Mouse (Mus musculus) lung, embryonic 14.5 days (tissue): ENCODE data around the gene Babam1. TPM values are rescaled to one million over a fixed set of nuclear protein-coding genes. Genes with fewer than 3 reads are reported as not detected.
A peak's percentile ranks its signal among the peaks of the same experiment; 100 is the strongest.

Experiments
- ATAC-seq: fragments of 200-750 bp; cut with Nextera tagmentation; 2 replicates; pipeline ENCODE4 v1.8.0; 2017; ENCODE audit warnings: mild to moderate bottlenecking, moderate TSS enrichment, moderate library complexity; ENCODE audit not compliant: insufficient read depth
- DNase-seq: peaks from one replicate; pipeline ENCODE4 v3.0.0-alpha.2; 2015
- H3K27ac ChIP-seq: fragments of 300-500 bp; sonication (generic); 2 replicates; pipeline ENCODE4 v1.5.1; 2014; ENCODE audit warnings: low read depth, mild to moderate bottlenecking, moderate library complexity
- H3K27me3 ChIP-seq: fragments of 300-500 bp; sonication (generic); 2 replicates; pipeline ENCODE4 v1.6.1; 2014; ENCODE audit warnings: low read length, control low read depth; ENCODE audit not compliant: insufficient read depth
- H3K36me3 ChIP-seq: fragments of 300-500 bp; sonication (generic); 2 replicates; pipeline ENCODE4 v1.6.1; 2014; ENCODE audit warnings: control low read depth; ENCODE audit not compliant: insufficient read depth
- H3K4me1 ChIP-seq: fragments of 300-500 bp; sonication (generic); 2 replicates; pipeline ENCODE4 v1.6.1; 2014; ENCODE audit warnings: antibody characterized with exemption, control low read depth; ENCODE audit not compliant: insufficient read depth
- H3K4me2 ChIP-seq: fragments of 300-500 bp; sonication (generic); 2 replicates; pipeline ENCODE4 v1.6.1; 2014; ENCODE audit warnings: mild to moderate bottlenecking
- H3K4me3 ChIP-seq: fragments of 300-500 bp; sonication (generic); 2 replicates; pipeline ENCODE4 v1.5.1; 2014; ENCODE audit warnings: low read depth, low read length
- H3K9ac ChIP-seq: fragments of 300-500 bp; sonication (generic); 2 replicates; pipeline ENCODE4 v1.6.1; 2014
- H3K9me3 ChIP-seq: fragments of 300-500 bp; sonication (generic); 2 replicates; pipeline ENCODE4 v1.6.1; 2016; ENCODE audit warnings: low read depth, low read length, control low read depth
- CTCF ChIP-seq: IDR thresholded peaks from 2 replicates; pipeline ENCODE4 v1.5.1; 2016; ENCODE audit warnings: antibody characterized with exemption, low read depth
- WGBS: fragments of 180-500 bp; shearing (Covaris S2); extraction: QIAGEN DNeasy Blood & Tissue Kit; methylation state at CpG from one replicate; pipeline ENCODE4 v1.1.7; 2014; 5-methylcytosine and 5-hydroxymethylcytosine counted together
- polyA plus RNA-seq: library from polyadenylated mRNA; unstranded; fragments of >200 nt; fragmentation: Nextera tagmentation; extraction: Ambion mirVana; gene quantifications from 2 replicates; pipeline ENCODE4 v1.2.1, GENCODE M21; 2014

Gene Babam1
- polyA plus RNA-seq, 1 experiment from 2014 or later = 114 TPM

- 78% methylated on average over 9 of the region's 9 CpGs for WGBS
- Histone ChIP-seq H3K4me1 (peaks cover 2% of the 10 kb centered on the region; the same call in 1 of the 2 replicates), H3K36me3 (peaks cover 22% of the 10 kb centered on the region), H3K9me3 (no peaks in the 10 kb centered on the region), H3K4me3 (no peak overlapping the region), H3K4me2 (no peak overlapping the region), H3K27ac (no peak overlapping the region), H3K27me3 (no peaks in the 10 kb centered on the region), H3K9ac (no peak overlapping the region)
- ATAC-seq (no peak), DNase-seq (no peak)
- no peak for TF ChIP-seq CTCF
Observed at GRCm38 (mm10) chr8:71402446-71402964, 5.8 kb downstream of the Babam1 start.

DNA sequence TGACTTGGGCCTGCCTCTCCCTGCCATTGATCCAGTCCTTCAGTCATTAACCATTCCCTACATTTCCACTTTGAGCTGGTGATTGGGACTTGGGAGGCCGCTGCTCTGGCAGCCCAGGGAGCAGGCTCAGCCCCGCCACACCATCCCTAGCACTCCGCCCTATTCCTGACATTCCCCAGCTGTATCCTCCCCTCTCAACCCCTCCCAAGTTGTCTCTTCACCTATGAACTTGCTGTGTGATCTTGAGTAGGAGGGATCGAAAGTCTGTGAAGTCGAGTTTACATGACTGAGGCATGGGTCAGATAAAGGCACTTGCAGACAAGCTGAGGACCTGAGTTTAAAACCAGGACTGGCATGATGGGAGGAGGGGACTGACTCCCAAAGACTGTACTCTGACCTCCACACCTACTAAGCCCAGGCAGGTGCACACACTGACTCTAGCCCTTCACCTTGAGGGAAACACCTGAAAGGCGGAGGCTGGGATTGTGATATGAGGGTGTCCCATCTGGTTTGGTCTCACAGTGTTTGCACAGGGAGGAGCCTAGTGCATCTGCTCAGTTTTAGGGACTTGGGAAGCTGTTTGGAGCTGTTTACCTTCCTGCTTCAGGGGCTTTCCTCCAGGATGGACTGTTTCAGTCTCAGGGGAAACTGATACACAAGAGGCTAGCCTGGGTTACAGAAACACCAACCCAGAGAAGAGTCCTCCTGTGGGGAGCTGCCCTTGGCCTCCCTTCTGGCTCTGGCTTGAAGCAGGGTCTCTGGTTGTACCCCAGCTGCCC, 6.6 kb downstream of the Babam1 start:
- Histone ChIP-seq H3K27me3 (no peaks in the 10 kb centered on the region), H3K9ac (no peak overlapping the region), H3K36me3 (peaks cover 28% of the 10 kb centered on the region), H3K27ac (no peak overlapping the region), H3K9me3 (no peaks in the 10 kb centered on the region), H3K4me2 (no peak overlapping the region), H3K4me3 (no peak overlapping the region), H3K4me1 (no peaks in the 10 kb centered on the region)
- DNase-seq (no peak), ATAC-seq (no peak)
- TF ChIP-seq CTCF = no peak
- 45% methylated on average over 6 of the region's 6 CpGs for WGBS

- Histone ChIP-seq H3K27ac (no peak overlapping the region), H3K36me3 (peaks cover 29% of the 10 kb centered on the region), H3K4me3 (no peak overlapping the region), H3K4me2 (no peak overlapping the region), H3K27me3 (no peaks in the 10 kb centered on the region), H3K9me3 (no peaks in the 10 kb centered on the region), H3K4me1 (no peaks in the 10 kb centered on the region), H3K9ac (no peak overlapping the region)
- 89% methylated on average over 8 of the region's 8 CpGs for WGBS
- no peak for ATAC-seq
- TF ChIP-seq CTCF = no peak
- no peak for DNase-seq
Observed at GRCm38 (mm10) chr8:71404011-71404410, 7.3 kb downstream of the Babam1 start.

DNA sequence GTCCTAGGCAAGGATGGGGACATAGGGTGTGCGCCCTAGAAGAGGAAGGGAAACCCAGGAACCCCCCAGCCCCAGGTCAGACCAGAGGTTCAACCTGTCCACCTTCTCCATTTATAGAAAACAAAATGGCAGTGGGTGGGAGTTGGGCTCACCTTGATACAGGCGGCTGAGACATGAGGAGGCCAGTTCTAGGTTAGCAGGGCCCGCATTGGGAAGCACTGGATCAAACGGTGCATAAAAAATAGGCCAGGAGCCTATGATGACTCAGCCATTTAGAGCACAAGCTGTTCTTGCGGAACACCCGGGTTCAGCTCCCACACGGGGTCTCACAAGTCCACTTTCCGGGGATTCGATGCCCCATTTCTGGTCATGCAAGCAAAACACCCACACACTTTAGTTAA, 8.3 kb downstream of the Babam1 start:
- ATAC-seq (no peak), DNase-seq (no peak)
- H3K27ac ChIP-seq = no peak overlapping the region
- no peaks in the 10 kb centered on the region for H3K4me1 ChIP-seq
- H3K36me3 ChIP-seq = peaks cover 35% of the 10 kb centered on the region
- no peak for TF ChIP-seq CTCF
- 87% methylated on average over 9 of the region's 9 CpGs for WGBS
- peak overlapping the region; percentile 78; the same call in 1 of the 2 replicates for H3K4me3 ChIP-seq
- peak overlapping the region; percentile 88 for H3K4me2 ChIP-seq
- H3K27me3 ChIP-seq = no peaks in the 10 kb centered on the region
- peak overlapping the region; percentile 79 for H3K9ac ChIP-seq
- H3K9me3 ChIP-seq = no peaks in the 10 kb centered on the region

DNA sequence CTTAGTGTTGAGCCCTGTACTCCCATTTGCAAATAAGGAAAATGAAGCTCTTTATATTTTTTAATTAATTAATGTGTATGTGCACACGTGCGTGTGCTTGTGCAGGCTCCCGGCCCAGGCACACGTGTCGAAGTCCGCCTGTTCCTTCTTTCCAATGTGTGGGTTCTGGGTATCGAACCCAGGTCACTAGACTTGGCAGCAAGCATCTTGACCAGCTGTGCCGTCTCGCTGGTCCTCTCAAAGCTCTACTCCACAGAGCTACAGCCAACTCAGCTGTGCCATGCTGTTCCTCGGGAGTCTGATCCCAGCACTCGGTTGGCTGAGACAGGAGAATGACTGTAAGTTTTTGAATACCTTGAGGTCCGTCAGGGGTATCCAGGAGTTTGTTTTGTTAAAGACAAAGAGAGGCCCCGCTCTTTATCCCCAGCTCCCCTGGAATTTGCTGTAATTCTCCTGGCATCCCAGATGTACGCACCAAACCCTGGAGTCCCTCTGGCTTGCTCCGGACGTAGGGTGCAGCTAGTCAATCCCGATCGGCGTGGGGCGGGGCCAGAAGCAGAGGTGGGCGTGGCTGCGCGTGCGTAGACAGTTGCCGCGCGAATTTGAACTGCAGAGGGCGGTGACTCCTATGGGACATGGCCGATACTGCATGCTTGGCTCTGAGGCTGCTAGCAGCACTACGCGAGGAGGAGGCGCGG, 8.9 kb downstream of the Babam1 start, which contains the start of gene Ankle1:
Gene Ankle1 (plus strand): TSS at position 610 of the 698 bp plus-strand sequence.
- peak; percentile 93 for ATAC-seq
- Histone ChIP-seq H3K4me2 (peak within 1 kb of the TSS; percentile 88), H3K9ac (peak within 1 kb of the TSS; percentile 79), H3K36me3 (peaks cover 36% of the 10 kb centered on the region), H3K9me3 (no peaks in the 10 kb centered on the region), H3K27ac (peak within 1 kb of the TSS; percentile 46), H3K4me3 (peak within 1 kb of the TSS; percentile 78), H3K4me1 (no peaks in the 10 kb centered on the region), H3K27me3 (no peaks in the 10 kb centered on the region)
- WGBS = 15% methylated on average over 33 of the region's 33 CpGs
- TF ChIP-seq CTCF = peak; percentile 93
- DNase-seq = peak; percentile 99

- peak; percentile 88 for DNase-seq
- under 1% methylated on average over 55 of the region's 55 CpGs for WGBS
- Histone ChIP-seq H3K4me3 (peak overlapping the region; percentile 78), H3K27me3 (no peaks in the 10 kb centered on the region), H3K4me1 (no peaks in the 10 kb centered on the region), H3K9ac (peak overlapping the region; percentile 79), H3K4me2 (peak overlapping the region; percentile 88), H3K36me3 (peaks cover 36% of the 10 kb centered on the region), H3K9me3 (no peaks in the 10 kb centered on the region), H3K27ac (peak overlapping the region; percentile 46)
- TF ChIP-seq CTCF = peak; percentile 94
- peak; percentile 84 for ATAC-seq
Observed at GRCm38 (mm10) chr8:71406099-71407015, 9.7 kb downstream of the Babam1 start.
